Mouse (Mus musculus) heart, postnatal 0 days (tissue): ENCODE measurements around the gene Gtpbp1. TPM values are rescaled to one million over a fixed set of nuclear protein-coding genes. Genes with fewer than 3 reads are reported as not detected.

Experiments
- ATAC-seq: fragments of 200-750 bp; cut with Nextera tagmentation; 2 replicates; pipeline ENCODE4 v1.8.0; 2017; ENCODE audit warnings: low read depth, moderate number of reproducible peaks, moderate library complexity; ENCODE audit not compliant: insufficient read depth
- DNase-seq: peaks from one replicate; pipeline ENCODE4 v3.0.0-alpha.2; 2016; ENCODE audit warnings: low spot score
- H3K27ac ChIP-seq: fragments of 300-500 bp; sonication (generic); 2 replicates; pipeline ENCODE4 v1.5.1; 2014; ENCODE audit warnings: low read depth, mild to moderate bottlenecking
- H3K27me3 ChIP-seq: fragments of 300-500 bp; sonication (generic); 2 replicates; pipeline ENCODE4 v1.6.1; 2014; ENCODE audit warnings: low read length, mixed read lengths; ENCODE audit not compliant: control insufficient read depth, insufficient read depth
- H3K36me3 ChIP-seq: fragments of 300-500 bp; sonication (generic); replicated peaks from 2 replicates; pipeline ENCODE4 v1.6.1; 2014; ENCODE audit warnings: low read length, mixed read lengths; ENCODE audit not compliant: control insufficient read depth, insufficient read depth
- H3K4me1 ChIP-seq: fragments of 300-500 bp; sonication (generic); 2 replicates; pipeline ENCODE4 v1.6.1; 2014; ENCODE audit warnings: antibody characterized with exemption; ENCODE audit not compliant: control insufficient read depth, insufficient read depth
- H3K4me2 ChIP-seq: fragments of 300-500 bp; sonication (generic); 2 replicates; pipeline ENCODE4 v1.6.1; 2014; ENCODE audit warnings: low read depth, mild to moderate bottlenecking, low read length, moderate library complexity
- H3K4me3 ChIP-seq: fragments of 300-500 bp; sonication (generic); 2 replicates; pipeline ENCODE4 v1.5.1; 2014; ENCODE audit warnings: low read depth, low read length
- H3K9ac ChIP-seq: fragments of 300-500 bp; sonication (generic); replicated peaks from 2 replicates; pipeline ENCODE4 v1.6.1; 2014; ENCODE audit warnings: low read depth, low read length, mixed read lengths
- H3K9me3 ChIP-seq: fragments of 300-500 bp; sonication (generic); replicated peaks from 2 replicates; pipeline ENCODE4 v1.6.1; 2016; ENCODE audit warnings: low read length; ENCODE audit not compliant: control insufficient read depth
- CTCF ChIP-seq: IDR thresholded peaks from 2 replicates; pipeline ENCODE4 v1.5.1; 2016; ENCODE audit warnings: antibody characterized with exemption, control low read depth, low read depth
- EP300 ChIP-seq: IDR thresholded peaks from 2 replicates; pipeline ENCODE4 v1.6.1; 2016; ENCODE audit warnings: antibody characterized with exemption, low read depth
- WGBS: fragments of 180-500 bp; shearing (Covaris S2); extraction: QIAGEN DNeasy Blood & Tissue Kit; methylation state at CpG from one replicate; pipeline ENCODE4 v1.1.7; 2014; 5-methylcytosine and 5-hydroxymethylcytosine counted together
- polyA plus RNA-seq: library from polyadenylated mRNA; unstranded; fragments of >200 nt; fragmentation: Nextera tagmentation; extraction: Ambion mirVana; gene quantifications from 2 replicates; pipeline ENCODE4 v1.2.1, GENCODE M21; 2015
- total RNA-seq: library from RNA; depleted of rRNA; stranded (reverse); fragments of >200 nt; gene quantifications from 2 replicates; pipeline ENCODE4 v1.2.3, GENCODE M21; 2014; ENCODE audit warnings: low replicate concordance

Gene Gtpbp1
- total and polyA plus RNA-seq, 2 experiments from 2014 or later = 20.6 to 39.9 TPM

- DNase-seq = no peak
- no peaks in the 10 kb centered on the region for H3K9me3 ChIP-seq
- 88% methylated on average over 2 of the region's 2 CpGs for whole genome bisulfite sequencing
- H3K9ac ChIP-seq = no peak overlapping the region
- peaks cover 43% of the 10 kb centered on the region for H3K36me3 ChIP-seq
- ATAC-seq = no peak
- no peak for TF ChIP-seq CTCF
- no peak for TF ChIP-seq EP300
- no peak overlapping the region for H3K4me3 ChIP-seq
- no peak overlapping the region for H3K4me2 ChIP-seq
- H3K27me3 ChIP-seq = no peaks in the 10 kb centered on the region
- peaks cover 16% of the 10 kb centered on the region for H3K4me1 ChIP-seq
- H3K27ac ChIP-seq = no peak overlapping the region
Measured at GRCm38 (mm10) chr15:79677936-79678335, 12.7 kb upstream of the Gtpbp1 start.

DNA sequence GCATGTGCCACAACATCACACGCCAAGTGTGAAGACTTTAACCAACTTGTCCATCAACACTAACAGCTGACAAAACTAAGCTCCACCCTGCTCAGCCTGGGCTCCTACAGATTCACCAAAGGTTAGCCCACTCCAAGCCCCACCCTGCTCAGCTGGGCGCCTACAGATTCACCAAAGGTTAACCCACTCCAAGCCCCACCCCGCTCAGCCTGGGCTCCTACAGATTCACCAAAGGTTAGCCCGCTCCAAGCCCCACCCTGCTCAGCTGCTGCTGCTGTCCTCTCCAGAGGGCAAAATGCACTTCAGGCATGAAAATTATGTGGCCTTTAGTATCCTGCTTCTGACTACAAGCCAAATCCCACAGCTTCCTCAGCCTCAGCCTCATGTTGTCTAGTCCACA is 8.7 kb upstream of the Gtpbp1 start:
- no peak for TF ChIP-seq CTCF
- no peak for TF ChIP-seq EP300
- Histone ChIP-seq H3K27me3 (no peaks in the 10 kb centered on the region), H3K4me2 (peak overlapping the region; percentile 84), H3K4me1 (peaks cover 51% of the 10 kb centered on the region), H3K9me3 (no peaks in the 10 kb centered on the region), H3K27ac (peak overlapping the region; percentile 98), H3K9ac (0 out of 2 replicates have a peak overlapping the region, but pooled peaks have one; percentile 22), H3K36me3 (peaks cover 4% of the 10 kb centered on the region; the same call in 1 of the 2 replicates), H3K4me3 (no peak overlapping the region)
- no peak for DNase-seq
- WGBS = 61% methylated on average over 4 of the region's 4 CpGs
- peak; percentile 31; the same call in 1 of the 2 replicates for ATAC-seq

GRCm38 (mm10) chr15:79683146-79683545 is 7.5 kb upstream of the Gtpbp1 start:
- Histone ChIP-seq H3K4me1 (peaks cover 51% of the 10 kb centered on the region), H3K4me3 (peak overlapping the region; percentile 19), H3K9me3 (no peaks in the 10 kb centered on the region), H3K27ac (peak overlapping the region; percentile 98), H3K4me2 (peak overlapping the region; percentile 84), H3K36me3 (no peaks in the 10 kb centered on the region), H3K9ac (0 out of 2 replicates have a peak overlapping the region, but pooled peaks have one; percentile 22), H3K27me3 (no peaks in the 10 kb centered on the region)
- TF ChIP-seq CTCF (no peak), EP300 (no peak)
- DNase-seq (no peak), ATAC-seq (no peak)
- WGBS = 51% methylated on average over 6 of the region's 6 CpGs

- Histone ChIP-seq H3K36me3 (no peaks in the 10 kb centered on the region), H3K4me3 (peak overlapping the region; percentile 88), H3K27ac (peak overlapping the region; percentile 98), H3K9me3 (no peaks in the 10 kb centered on the region), H3K9ac (peak overlapping the region; percentile 94; the same call in 1 of the 2 replicates), H3K4me1 (peaks cover 56% of the 10 kb centered on the region), H3K4me2 (peak overlapping the region; percentile 84), H3K27me3 (no peaks in the 10 kb centered on the region)
- no peak for DNase-seq
- ATAC-seq = no peak
- WGBS = 24% methylated on average over 19 of the region's 19 CpGs
- TF ChIP-seq EP300 (no peak), CTCF (no peak)
Measured at GRCm38 (mm10) chr15:79683707-79684465, 6.8 kb upstream of the Gtpbp1 start.

DNA sequence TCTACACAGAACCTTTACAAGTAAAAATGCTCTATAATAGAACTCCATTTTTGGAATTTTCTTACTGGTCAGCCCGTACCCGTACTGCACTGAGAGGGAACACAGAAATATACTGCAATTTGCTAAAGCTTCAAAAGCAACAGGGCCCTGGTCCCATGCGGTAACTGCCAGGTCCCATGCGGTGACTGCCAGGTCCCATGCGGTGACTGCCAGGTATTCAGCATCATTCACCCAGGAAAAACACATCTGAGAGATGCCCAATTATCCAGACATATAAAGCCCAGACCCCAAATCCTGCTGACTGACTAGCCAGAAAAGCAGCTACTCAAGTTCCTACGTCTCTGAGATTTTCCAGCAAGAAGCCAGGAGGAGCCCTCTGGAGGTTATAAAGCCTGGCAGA is 6.0 kb upstream of the Gtpbp1 start:
- 49% methylated on average over 6 of the region's 6 CpGs for WGBS
- Histone ChIP-seq H3K27me3 (no peaks in the 10 kb centered on the region), H3K9ac (peak overlapping the region; percentile 94), H3K27ac (peak overlapping the region; percentile 98), H3K36me3 (no peaks in the 10 kb centered on the region), H3K9me3 (no peaks in the 10 kb centered on the region), H3K4me3 (peak overlapping the region; percentile 88), H3K4me2 (peak overlapping the region; percentile 84), H3K4me1 (peaks cover 58% of the 10 kb centered on the region)
- TF ChIP-seq CTCF = no peak
- no peak for TF ChIP-seq EP300
- ATAC-seq = no peak
- no peak for DNase-seq
